Mouse (Mus musculus): ENCODE measurements around the gene R3hdm2. TPM values are rescaled to one million over a fixed set of nuclear protein-coding genes. Genes with fewer than 3 reads are reported as not detected.

Gene R3hdm2
- polyA plus RNA-seq, 1 experiment from 2014 or later: 36.1 TPM

DNA sequence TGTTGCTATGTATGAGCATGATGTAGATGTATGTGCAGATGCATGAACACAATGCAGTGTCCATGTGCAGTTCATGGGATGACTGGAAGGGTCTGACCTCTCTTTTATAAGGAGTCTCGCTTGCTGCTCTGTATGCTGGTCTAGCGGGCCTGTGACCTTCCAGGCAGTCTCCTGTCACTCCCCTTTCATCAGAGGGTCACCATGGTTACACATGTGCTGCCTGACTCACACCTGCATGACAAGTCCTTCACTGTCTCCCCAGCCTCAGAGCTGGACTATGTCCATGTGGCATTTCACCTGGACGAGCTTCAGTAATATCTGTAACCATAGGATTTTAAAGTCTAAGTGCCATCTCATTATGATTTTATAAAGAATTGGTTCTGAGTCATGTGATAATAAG is 34.0 kb downstream of the R3hdm2 start:
- Histone ChIP-seq H3K9me3 (replicated peaks; ENCODE audit: control insufficient read depth, low read length) (no peaks in the 10 kb centered on the region), H3K9ac (replicated peaks; ENCODE audit: low read length) (no peak overlapping the region), H3K27ac (replicated peaks; ENCODE audit: low read depth, low read length) (no peak overlapping the region), H3K4me3 (ENCODE audit: low read depth, low read length) (no peak overlapping the region), H3K4me1 (ENCODE audit: control insufficient read depth, insufficient read depth, low read length) (no peaks in the 10 kb centered on the region), H3K27me3 (ENCODE audit: control insufficient read depth, insufficient read depth, low read length) (no peaks in the 10 kb centered on the region), H3K36me3 (replicated peaks; ENCODE audit: control insufficient read depth, insufficient read depth, low read depth, low read length) (no peaks in the 10 kb centered on the region), H3K4me2 (ENCODE audit: low read depth, low read length) (no peak overlapping the region)
- 82% methylated on average over 3 of the region's 3 CpGs for WGBS
- ATAC-seq (replicated peaks; ENCODE audit: insufficient number of reproducible peaks, low FRiP score, low TSS enrichment, low read depth) (no peak), DNase-seq (ENCODE audit: low spot score) (no peak)

DNA sequence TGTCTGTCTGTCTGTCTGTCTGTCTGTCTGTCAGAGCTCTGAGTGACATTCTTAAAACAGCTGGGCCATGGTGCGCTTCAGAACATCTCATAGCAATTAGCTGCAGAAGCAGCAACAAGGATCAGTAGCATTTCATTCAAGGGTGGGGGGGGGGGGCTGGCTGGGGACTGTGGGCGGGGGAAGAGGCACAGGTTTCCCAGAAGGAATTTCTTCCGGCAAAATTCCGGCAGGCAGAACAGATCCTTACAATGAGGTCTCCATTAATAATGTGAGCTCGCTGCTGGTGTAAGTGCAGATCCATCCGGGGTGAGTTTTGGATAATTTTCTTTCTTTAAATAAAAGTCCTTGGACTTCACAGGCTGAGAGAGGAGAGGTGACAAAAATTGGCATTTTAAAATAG is 40.0 kb downstream of the R3hdm2 start:
- Histone ChIP-seq H3K27me3 (ENCODE audit: control insufficient read depth, insufficient read depth, low read length) (no peaks in the 10 kb centered on the region), H3K9ac (replicated peaks; ENCODE audit: low read length) (no peak overlapping the region), H3K36me3 (replicated peaks; ENCODE audit: control insufficient read depth, insufficient read depth, low read depth, low read length) (no peaks in the 10 kb centered on the region), H3K27ac (replicated peaks; ENCODE audit: low read depth, low read length) (no peak overlapping the region), H3K4me1 (ENCODE audit: control insufficient read depth, insufficient read depth, low read length) (peaks cover 5% of the 10 kb centered on the region), H3K4me2 (ENCODE audit: low read depth, low read length) (no peak overlapping the region), H3K4me3 (ENCODE audit: low read depth, low read length) (no peak overlapping the region), H3K9me3 (replicated peaks; ENCODE audit: control insufficient read depth, low read length) (no peaks in the 10 kb centered on the region)
- 7% methylated on average over 6 of the region's 6 CpGs for WGBS
- DNase-seq (ENCODE audit: low spot score) (peak; percentile 31), ATAC-seq (replicated peaks; ENCODE audit: insufficient number of reproducible peaks, low FRiP score, low TSS enrichment, low read depth) (no peak)

DNA sequence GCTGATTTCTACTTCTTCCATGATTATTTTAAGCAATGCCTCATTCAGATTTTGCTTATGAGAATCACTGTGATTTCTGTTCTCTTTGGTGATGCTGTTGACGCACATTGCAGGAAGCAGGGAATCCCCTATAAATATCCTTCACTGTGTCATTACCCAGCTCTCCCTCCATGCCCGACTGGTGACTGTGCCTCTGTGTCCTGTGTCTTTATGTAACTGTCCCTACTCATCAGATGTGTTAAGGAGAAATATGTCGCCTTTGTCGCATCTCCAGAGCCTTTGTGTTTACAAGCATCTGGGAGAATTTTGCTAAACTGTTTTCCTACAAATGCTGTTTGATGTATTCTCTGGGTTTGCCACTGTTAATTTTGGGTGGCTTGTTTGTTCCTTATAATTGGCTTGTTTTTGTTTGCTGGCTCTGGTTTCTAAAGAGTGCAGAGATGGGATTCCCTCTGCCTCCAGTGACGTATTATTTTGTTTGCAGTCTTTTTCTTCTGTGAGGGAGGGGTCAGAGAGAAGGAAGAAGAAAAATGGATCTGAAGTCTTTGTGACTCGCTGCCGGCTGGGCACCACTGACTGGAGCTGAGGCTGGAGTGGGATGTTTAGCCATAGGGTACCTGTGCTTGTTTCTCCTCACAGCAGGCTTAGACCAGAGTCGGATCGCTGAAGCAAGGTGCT is 40.7 kb downstream of the R3hdm2 start:
- Histone ChIP-seq H3K36me3 (replicated peaks; ENCODE audit: control insufficient read depth, insufficient read depth, low read depth, low read length) (no peaks in the 10 kb centered on the region), H3K4me3 (ENCODE audit: low read depth, low read length) (no peak overlapping the region), H3K9me3 (replicated peaks; ENCODE audit: control insufficient read depth, low read length) (no peaks in the 10 kb centered on the region), H3K9ac (replicated peaks; ENCODE audit: low read length) (no peak overlapping the region), H3K27ac (replicated peaks; ENCODE audit: low read depth, low read length) (no peak overlapping the region), H3K4me2 (ENCODE audit: low read depth, low read length) (peak overlapping the region; percentile 2; the same call in 1 of the 2 replicates), H3K27me3 (ENCODE audit: control insufficient read depth, insufficient read depth, low read length) (no peaks in the 10 kb centered on the region), H3K4me1 (ENCODE audit: control insufficient read depth, insufficient read depth, low read length) (peaks cover 5% of the 10 kb centered on the region)
- ATAC-seq (replicated peaks; ENCODE audit: insufficient number of reproducible peaks, low FRiP score, low TSS enrichment, low read depth) (no peak), DNase-seq (ENCODE audit: low spot score) (peak; percentile 19)
- 6% methylated on average over 9 of the region's 9 CpGs for WGBS

DNA sequence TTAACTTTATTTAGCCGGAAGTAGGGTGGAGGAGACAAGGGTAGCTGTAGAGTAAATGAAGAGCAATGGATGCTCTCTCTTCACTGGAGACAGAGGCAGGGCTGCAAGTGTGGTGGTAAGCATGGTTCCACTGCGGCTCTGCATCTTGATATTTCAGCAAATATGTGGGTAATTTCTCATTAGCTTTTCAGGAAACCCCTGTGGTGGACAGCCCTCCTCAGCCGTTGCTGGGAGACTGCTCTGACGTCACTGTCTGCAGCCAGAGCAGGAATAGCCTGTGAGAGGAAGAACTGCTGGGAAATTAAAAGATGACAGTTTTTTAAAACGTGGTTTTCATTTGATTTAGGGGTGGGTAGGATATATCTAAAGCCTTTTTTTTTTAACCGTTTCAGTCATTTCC is 41.9 kb downstream of the R3hdm2 start:
- WGBS: 24% methylated on average over 6 of the region's 6 CpGs
- H3K27me3 ChIP-seq (ENCODE audit: control insufficient read depth, insufficient read depth, low read length): no peaks in the 10 kb centered on the region
- no peak overlapping the region for H3K4me2 ChIP-seq (ENCODE audit: low read depth, low read length)
- H3K4me3 ChIP-seq (ENCODE audit: low read depth, low read length): no peak overlapping the region
- DNase-seq (ENCODE audit: low spot score) (peak; percentile 72), ATAC-seq (replicated peaks; ENCODE audit: insufficient number of reproducible peaks, low FRiP score, low TSS enrichment, low read depth) (no peak)
- no peaks in the 10 kb centered on the region for H3K36me3 ChIP-seq (replicated peaks; ENCODE audit: control insufficient read depth, insufficient read depth, low read depth, low read length)
- H3K4me1 ChIP-seq (ENCODE audit: control insufficient read depth, insufficient read depth, low read length): peaks cover 5% of the 10 kb centered on the region
- H3K9me3 ChIP-seq (replicated peaks; ENCODE audit: control insufficient read depth, low read length): no peaks in the 10 kb centered on the region
- no peak overlapping the region for H3K27ac ChIP-seq (replicated peaks; ENCODE audit: low read depth, low read length)
- no peak overlapping the region for H3K9ac ChIP-seq (replicated peaks; ENCODE audit: low read length)

DNA sequence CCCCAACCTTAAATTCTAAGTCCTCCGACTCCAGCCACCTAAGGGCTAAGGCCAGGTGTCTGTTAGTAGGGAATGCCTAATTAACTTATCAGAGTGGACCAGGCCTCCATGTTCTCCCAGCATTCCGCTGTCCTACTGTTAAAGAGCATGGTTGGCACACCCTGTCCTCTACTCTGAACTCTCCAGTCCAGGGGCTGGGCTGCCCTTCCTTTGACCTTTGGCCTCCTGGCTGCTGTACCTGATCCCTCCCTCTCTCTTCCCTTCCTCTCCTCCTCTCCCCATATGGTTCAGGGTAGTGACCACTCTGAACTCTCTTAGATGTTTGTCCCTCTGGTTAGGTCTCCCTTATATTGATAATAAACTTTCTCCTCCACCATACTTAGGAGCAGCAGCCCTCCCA is 45.7 kb downstream of the R3hdm2 start:
- no peak overlapping the region for H3K9ac ChIP-seq (replicated peaks; ENCODE audit: low read length)
- H3K4me2 ChIP-seq (ENCODE audit: low read depth, low read length): no peak overlapping the region
- peaks cover 5% of the 10 kb centered on the region for H3K4me1 ChIP-seq (ENCODE audit: control insufficient read depth, insufficient read depth, low read length)
- no peaks in the 10 kb centered on the region for H3K36me3 ChIP-seq (replicated peaks; ENCODE audit: control insufficient read depth, insufficient read depth, low read depth, low read length)
- DNase-seq (ENCODE audit: low spot score) (no peak), ATAC-seq (replicated peaks; ENCODE audit: insufficient number of reproducible peaks, low FRiP score, low TSS enrichment, low read depth) (no peak)
- H3K4me3 ChIP-seq (ENCODE audit: low read depth, low read length): no peak overlapping the region
- H3K27ac ChIP-seq (replicated peaks; ENCODE audit: low read depth, low read length): no peak overlapping the region
- H3K9me3 ChIP-seq (replicated peaks; ENCODE audit: control insufficient read depth, low read length): no peaks in the 10 kb centered on the region
- H3K27me3 ChIP-seq (ENCODE audit: control insufficient read depth, insufficient read depth, low read length): no peaks in the 10 kb centered on the region
- 82% methylated on average over 2 of the region's 2 CpGs for WGBS

DNA sequence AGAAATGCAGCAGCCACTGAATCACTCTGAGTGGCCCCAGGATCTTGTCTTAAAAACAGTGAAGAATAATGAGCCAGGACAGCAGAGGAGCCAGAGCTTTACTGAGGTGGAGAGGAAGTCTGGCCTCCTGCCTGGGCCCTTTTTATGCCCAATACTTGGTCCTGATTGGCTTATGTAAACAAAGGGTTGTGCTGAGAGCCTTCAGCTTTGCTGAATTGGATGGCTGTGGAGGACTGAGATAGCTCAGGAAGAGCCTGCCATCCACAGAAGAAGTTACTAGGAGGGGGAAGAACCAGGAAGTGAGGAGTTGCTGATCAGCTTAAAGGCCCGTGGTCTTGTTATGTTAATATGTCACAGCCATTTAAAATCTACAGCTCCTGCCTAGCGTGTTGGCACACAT is 46.5 kb downstream of the R3hdm2 start:
- H3K36me3 ChIP-seq (replicated peaks; ENCODE audit: control insufficient read depth, insufficient read depth, low read depth, low read length): no peaks in the 10 kb centered on the region
- ATAC-seq (replicated peaks; ENCODE audit: insufficient number of reproducible peaks, low FRiP score, low TSS enrichment, low read depth) (no peak), DNase-seq (ENCODE audit: low spot score) (no peak)
- H3K27ac ChIP-seq (replicated peaks; ENCODE audit: low read depth, low read length): no peak overlapping the region
- H3K4me2 ChIP-seq (ENCODE audit: low read depth, low read length): no peak overlapping the region
- H3K4me1 ChIP-seq (ENCODE audit: control insufficient read depth, insufficient read depth, low read length): peaks cover 2% of the 10 kb centered on the region; the same call in 1 of the 2 replicates
- 18% methylated on average over 2 of the region's 2 CpGs for WGBS
- H3K9me3 ChIP-seq (replicated peaks; ENCODE audit: control insufficient read depth, low read length): no peaks in the 10 kb centered on the region
- H3K4me3 ChIP-seq (ENCODE audit: low read depth, low read length): no peak overlapping the region
- no peak overlapping the region for H3K9ac ChIP-seq (replicated peaks; ENCODE audit: low read length)
- no peaks in the 10 kb centered on the region for H3K27me3 ChIP-seq (ENCODE audit: control insufficient read depth, insufficient read depth, low read length)

DNA sequence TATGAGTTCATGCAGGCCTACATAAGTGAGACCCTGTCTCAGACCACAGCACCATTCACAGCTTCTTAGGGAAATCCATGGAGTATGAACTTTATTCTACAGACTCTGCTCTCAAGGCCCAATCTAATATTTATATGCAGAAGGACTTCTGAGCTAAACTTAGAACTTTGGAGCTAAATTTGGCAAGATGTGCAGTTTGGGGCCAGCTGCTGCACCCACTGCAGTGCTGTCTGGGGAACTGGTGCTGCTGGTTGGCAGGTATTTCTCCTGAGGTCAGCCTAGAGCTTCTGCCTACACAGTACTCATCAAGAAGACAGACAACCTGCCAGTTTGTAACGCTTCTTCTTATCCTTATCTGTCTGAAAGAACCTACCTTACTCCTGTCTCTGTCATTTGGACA is 47.0 kb downstream of the R3hdm2 start:
- H3K36me3 ChIP-seq (replicated peaks; ENCODE audit: control insufficient read depth, insufficient read depth, low read depth, low read length): no peaks in the 10 kb centered on the region
- H3K4me2 ChIP-seq (ENCODE audit: low read depth, low read length): no peak overlapping the region
- no peak overlapping the region for H3K27ac ChIP-seq (replicated peaks; ENCODE audit: low read depth, low read length)
- H3K4me3 ChIP-seq (ENCODE audit: low read depth, low read length): no peak overlapping the region
- DNase-seq (ENCODE audit: low spot score) (no peak), ATAC-seq (replicated peaks; ENCODE audit: insufficient number of reproducible peaks, low FRiP score, low TSS enrichment, low read depth) (no peak)
- no peaks in the 10 kb centered on the region for H3K9me3 ChIP-seq (replicated peaks; ENCODE audit: control insufficient read depth, low read length)
- H3K27me3 ChIP-seq (ENCODE audit: control insufficient read depth, insufficient read depth, low read length): no peaks in the 10 kb centered on the region
- no peak overlapping the region for H3K9ac ChIP-seq (replicated peaks; ENCODE audit: low read length)
- peaks cover 2% of the 10 kb centered on the region; the same call in 1 of the 2 replicates for H3K4me1 ChIP-seq (ENCODE audit: control insufficient read depth, insufficient read depth, low read length)
- 86% methylated on average over 1 of the region's 1 CpGs for WGBS

DNA sequence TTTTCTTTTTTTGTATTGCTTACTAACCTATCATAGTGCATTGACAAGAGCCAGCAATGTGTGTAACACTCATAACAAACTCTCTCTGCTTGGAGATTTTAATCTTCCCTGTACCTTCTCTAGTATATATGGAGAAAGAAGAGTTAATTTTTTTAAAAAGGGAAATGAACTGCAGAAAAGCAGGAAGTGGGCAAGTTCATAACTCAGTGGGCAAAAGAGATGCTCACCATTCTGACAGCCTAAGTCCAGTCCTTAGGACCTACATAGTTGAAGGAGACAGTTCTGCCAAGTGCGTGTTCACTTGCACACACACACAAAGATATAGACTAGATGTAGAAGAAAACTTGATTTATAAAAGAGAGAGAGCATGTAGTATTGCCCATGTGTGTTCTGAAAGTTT is 47.9 kb downstream of the R3hdm2 start:
- 97% methylated on average over 1 of the region's 1 CpGs for WGBS
- no peaks in the 10 kb centered on the region for H3K4me1 ChIP-seq (ENCODE audit: control insufficient read depth, insufficient read depth, low read length)
- no peaks in the 10 kb centered on the region for H3K36me3 ChIP-seq (replicated peaks; ENCODE audit: control insufficient read depth, insufficient read depth, low read depth, low read length)
- H3K27ac ChIP-seq (replicated peaks; ENCODE audit: low read depth, low read length): no peak overlapping the region
- no peak for ATAC-seq (replicated peaks; ENCODE audit: insufficient number of reproducible peaks, low FRiP score, low TSS enrichment, low read depth)
- H3K4me3 ChIP-seq (ENCODE audit: low read depth, low read length): no peak overlapping the region
- no peak overlapping the region for H3K9ac ChIP-seq (replicated peaks; ENCODE audit: low read length)
- no peak for DNase-seq (ENCODE audit: low spot score)
- no peaks in the 10 kb centered on the region for H3K9me3 ChIP-seq (replicated peaks; ENCODE audit: control insufficient read depth, low read length)
- H3K27me3 ChIP-seq (ENCODE audit: control insufficient read depth, insufficient read depth, low read length): no peaks in the 10 kb centered on the region
- H3K4me2 ChIP-seq (ENCODE audit: low read depth, low read length): no peak overlapping the region

All from embryonic facial prominence, embryonic 11.5 days (tissue).